8 mouse cellular contexts compared by ENCODE assay signal in the genomic region with DNA sequence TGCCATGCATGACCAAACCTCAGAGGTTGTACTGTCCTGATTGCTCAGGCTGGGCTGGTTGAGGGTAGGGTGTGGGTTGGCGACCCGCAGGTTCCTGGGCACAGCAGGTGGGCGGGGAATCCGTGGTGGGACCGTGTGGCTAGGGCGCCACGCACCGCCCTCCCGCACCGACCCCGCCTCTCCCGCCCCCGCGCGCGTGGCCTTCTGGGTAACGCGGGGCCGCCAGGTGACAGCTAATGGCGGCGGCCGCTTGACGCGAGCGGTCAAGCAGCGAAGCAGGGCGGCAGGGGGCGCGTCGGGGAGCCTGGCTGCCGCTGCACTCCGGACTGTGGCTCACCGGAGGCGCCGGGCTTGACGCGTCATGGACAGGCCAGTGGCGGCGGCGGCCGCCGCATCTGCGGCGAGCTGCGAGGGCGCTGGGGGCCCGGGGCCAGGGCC. TPM values are rescaled to one million over a fixed set of nuclear protein-coding genes. Genes with fewer than 3 reads are reported as not detected.
A peak's percentile ranks its signal among the peaks of the same experiment; 100 is the strongest.
DNase-seq lines count a peak whose midpoint lies in the region; ATAC-seq and TF ChIP-seq lines count a peak whose summit lies in the region.

A gene (plus strand): TSS at position 207 of the 438 bp plus-strand sequence.

- no peaks in the 10 kb centered on the region for H3K4me1 ChIP-seq in embryonic facial prominence, embryonic 13.5 days
- no peaks in the 10 kb centered on the region for H3K4me1 ChIP-seq in kidney, adult 2 months (ENCODE audit: control insufficient read depth, insufficient read depth, low read length)
- H3K4me1 ChIP-seq in limb, embryonic 14.5 days (ENCODE audit: control insufficient read depth, insufficient read depth, low read length), result no peaks in the 10 kb centered on the region
- H3K4me1 ChIP-seq in midbrain, embryonic 16.5 days (ENCODE audit: control insufficient read depth, insufficient read depth, low read length), result 0 out of 2 replicates have a peak, but pooled peaks cover 2% of the 10 kb centered on the region

- 0 out of 2 replicates have a peak, but pooled peaks have one; percentile 13 for TF ChIP-seq CTCF in kidney, adult 2 months (conservative IDR thresholded peaks at IDR 0.05; ENCODE audit: insufficient read depth, insufficient read length, low read depth, low read length)

- no peaks in the 10 kb centered on the region for H3K27me3 ChIP-seq in embryonic facial prominence, embryonic 13.5 days
- H3K27me3 ChIP-seq in kidney, adult 2 months (replicated peaks; ENCODE audit: control insufficient read depth, insufficient read depth, low read length), result no peaks in the 10 kb centered on the region
- H3K27me3 ChIP-seq in limb, embryonic 14.5 days (ENCODE audit: control insufficient read depth, insufficient read depth, low read length), result no peaks in the 10 kb centered on the region
- no peaks in the 10 kb centered on the region for H3K27me3 ChIP-seq in midbrain, embryonic 16.5 days (ENCODE audit: control insufficient read depth, insufficient read depth, low read depth, low read length)

- H3K9ac ChIP-seq in embryonic facial prominence, embryonic 13.5 days, result peak within 1 kb of the TSS; percentile 78
- H3K9ac ChIP-seq in limb, embryonic 14.5 days (ENCODE audit: low read depth, low read length, severe bottlenecking), result peak within 1 kb of the TSS; percentile 67
- H3K9ac ChIP-seq in midbrain, embryonic 16.5 days (ENCODE audit: low read depth, low read length), result peak within 1 kb of the TSS; percentile 84

- H3K27ac ChIP-seq in embryonic facial prominence, embryonic 13.5 days, result 0 out of 2 replicates have a peak within 1 kb of the TSS, but pooled peaks have one; percentile 16
- H3K27ac ChIP-seq in kidney, adult 2 months (ENCODE audit: insufficient read depth, low read depth, low read length), result peak within 1 kb of the TSS; percentile 70
- 0 out of 2 replicates have a peak within 1 kb of the TSS, but pooled peaks have one; percentile 13 for H3K27ac ChIP-seq in limb, embryonic 14.5 days (replicated peaks; ENCODE audit: low read depth, low read length)
- H3K27ac ChIP-seq in midbrain, embryonic 16.5 days (ENCODE audit: low read length), result peak within 1 kb of the TSS; percentile 82

- H3K36me3 ChIP-seq in embryonic facial prominence, embryonic 13.5 days, result no peaks in the 10 kb centered on the region
- no peaks in the 10 kb centered on the region for H3K36me3 ChIP-seq in kidney, adult 2 months (ENCODE audit: control insufficient read depth, insufficient read depth, low read length)
- H3K36me3 ChIP-seq in limb, embryonic 14.5 days (ENCODE audit: control insufficient read depth, insufficient read depth, low read length), result no peaks in the 10 kb centered on the region
- no peaks in the 10 kb centered on the region for H3K36me3 ChIP-seq in midbrain, embryonic 16.5 days (ENCODE audit: control insufficient read depth, insufficient read depth, low read length)

- no peak for TF ChIP-seq POLR2A in kidney, adult 2 months (IDR thresholded peaks at IDR 0.05; ENCODE audit: low read depth, low read length)
- TF ChIP-seq POLR2A in limb, embryonic 14.5 days (IDR thresholded peaks at IDR 0.05; ENCODE audit: borderline replicate concordance, extremely low read depth, insufficient read depth, insufficient read length), result no peak

- 36% methylated on average over 31 of the region's 47 CpGs for WGBS in embryonic facial prominence, embryonic 13.5 days
- 2% methylated on average over 21 of the region's 47 CpGs for WGBS in kidney, adult 2 months
- WGBS in limb, embryonic 14.5 days, result 26% methylated on average over 29 of the region's 47 CpGs
- WGBS in midbrain, embryonic 16.5 days, result 31% methylated on average over 28 of the region's 47 CpGs

- H3K9me3 ChIP-seq in embryonic facial prominence, embryonic 13.5 days, result no peaks in the 10 kb centered on the region
- H3K9me3 ChIP-seq in limb, embryonic 14.5 days (ENCODE audit: control insufficient read depth, low read length), result no peaks in the 10 kb centered on the region
- no peaks in the 10 kb centered on the region for H3K9me3 ChIP-seq in midbrain, embryonic 16.5 days (replicated peaks; ENCODE audit: control insufficient read depth, low read length, poor library complexity, severe bottlenecking)

- DNase-seq in 3134 (ENCODE audit: extremely low read depth, insufficient read length, low spot score), result peak; percentile 82
- DNase-seq in adrenal gland, postnatal 36 days, result peak; percentile 88 to 91
- peak; percentile 87 to 88 for DNase-seq in heart, adult 18-20 months
- peak; percentile 90 for DNase-seq in kidney, adult 2 months
- DNase-seq in limb, embryonic 14.5 days (ENCODE audit: low spot score), result peak; percentile 63
- DNase-seq in spleen, postnatal 10 days (ENCODE audit: low spot score in 2 of 2), result peak; percentile 59 to 80

- ATAC-seq in embryonic facial prominence, embryonic 13.5 days (ENCODE audit: insufficient number of reproducible peaks, insufficient read depth, low FRiP score, low TSS enrichment, low read depth), result peak; percentile 78
- peak; percentile 85 for ATAC-seq in limb, embryonic 14.5 days (ENCODE audit: low FRiP score, low read depth)
- peak; percentile 96 for ATAC-seq in midbrain, embryonic 16.5 days

- H3K4me2 ChIP-seq in embryonic facial prominence, embryonic 13.5 days, result peak within 1 kb of the TSS; percentile 62
- peak within 1 kb of the TSS; percentile 52 for H3K4me2 ChIP-seq in limb, embryonic 14.5 days (replicated peaks; ENCODE audit: low read depth, low read length, severe bottlenecking)
- peak within 1 kb of the TSS; percentile 54 for H3K4me2 ChIP-seq in midbrain, embryonic 16.5 days (ENCODE audit: low read length)

- peak within 1 kb of the TSS; percentile 62 for H3K4me3 ChIP-seq in embryonic facial prominence, embryonic 13.5 days
- H3K4me3 ChIP-seq in kidney, adult 2 months (ENCODE audit: insufficient read depth, low read depth, low read length), result peak within 1 kb of the TSS; percentile 66
- peak within 1 kb of the TSS; percentile 60 for H3K4me3 ChIP-seq in limb, embryonic 14.5 days (replicated peaks; ENCODE audit: low read length)
- H3K4me3 ChIP-seq in midbrain, embryonic 16.5 days (ENCODE audit: low read depth, low read length), result peak within 1 kb of the TSS; percentile 61

RNA-seq across cellular contexts. Expression of the gene that starts here (rescaled TPM):
- total RNA-seq in adrenal gland, postnatal 36 days (2021), result 10 to 100 TPM; 30.6 to 34.8 TPM
- polyA plus RNA-seq in embryonic facial prominence, embryonic 13.5 days (2015; fragmentation: Nextera tagmentation; extraction: Ambion mirVana), result 9.4 and 10.5 TPM in 2 replicates
- total RNA-seq in heart, adult 18-20 months (2021), result 10 to 100 TPM; 25.4 to 25.8 TPM
- polyA plus RNA-seq in kidney, adult 2 months (2012; rRNA removed), result 7.6 and 8.2 TPM in 2 replicates
- 14.9 and 15.0 TPM in 2 replicates for polyA plus RNA-seq in limb, embryonic 14.5 days (2012; rRNA removed)
- polyA plus RNA-seq in limb, embryonic 14.5 days (2014; fragmentation: Nextera tagmentation; extraction: Ambion mirVana), result 14.9 and 18.0 TPM in 2 replicates
- 15.4 and 17.3 TPM in 2 replicates for polyA plus RNA-seq in midbrain, embryonic 16.5 days (2015; fragmentation: Nextera tagmentation; extraction: Ambion mirVana)

Comparison
In these comparisons a context has a peak if more than half of its experiments do, and no peak if none do; other contexts are left out.
1. Peak in every context shown above with its lines: DNase-seq, ATAC-seq, H3K4me3 ChIP-seq and H3K27ac ChIP-seq.
2. H3K27ac ChIP-seq: peak in every context shown above with its lines; median percentile 82 in midbrain, embryonic 16.5 days; 70 in kidney, adult 2 months; 16 in embryonic facial prominence, embryonic 13.5 days; 13 in limb, embryonic 14.5 days.